Mouse (Mus musculus): ENCODE results near the gene Clec10a. TPM values are rescaled to one million over a fixed set of nuclear protein-coding genes. Genes with fewer than 3 reads are reported as not detected.

The Clec10a gene
- polyA plus RNA-seq, 1 experiment from 2014 or later: 0.97 TPM

DNA sequence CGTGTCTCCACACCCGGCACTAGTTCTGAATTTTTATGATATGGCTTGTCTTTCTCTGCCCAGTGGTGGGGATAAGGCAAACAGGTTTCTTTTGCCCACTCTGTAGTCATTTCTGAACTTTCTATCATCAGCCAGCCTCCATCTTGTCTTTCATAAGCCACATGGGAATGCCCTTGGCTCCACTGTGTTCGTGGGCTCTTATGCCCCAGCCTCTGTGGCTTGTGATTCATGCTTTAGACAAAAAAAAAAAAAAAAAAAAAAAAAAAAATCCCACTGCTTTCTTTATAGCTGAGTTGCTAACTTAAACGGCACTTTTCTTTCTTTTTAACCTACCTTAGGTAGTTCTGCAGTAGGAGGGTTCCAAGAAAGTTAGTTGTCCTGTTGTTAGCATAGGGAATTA, 36.2 kb downstream of the Clec10a start:
- H3K27me3 ChIP-seq (replicated peaks; ENCODE audit: control insufficient read depth, insufficient read depth, low read length): no peaks in the 10 kb centered on the region
- 80% methylated on average over 4 of the region's 4 CpGs for WGBS
- ATAC-seq (no peak), DNase-seq (ENCODE audit: low spot score) (no peak)
- no peak overlapping the region for H3K4me3 ChIP-seq (ENCODE audit: low read depth, low read length)
- no peaks in the 10 kb centered on the region for H3K9me3 ChIP-seq (replicated peaks; ENCODE audit: control insufficient read depth, low read length)
- H3K27ac ChIP-seq (ENCODE audit: low read depth, low read length): no peak overlapping the region
- no peaks in the 10 kb centered on the region for H3K4me1 ChIP-seq (ENCODE audit: control insufficient read depth, insufficient read depth, low read length)
- H3K36me3 ChIP-seq (ENCODE audit: control insufficient read depth, insufficient read depth, low read length): no peaks in the 10 kb centered on the region
- H3K9ac ChIP-seq (ENCODE audit: low read length): no peak overlapping the region
- no peak overlapping the region for H3K4me2 ChIP-seq (ENCODE audit: low read length)

GRCm38 (mm10) chr11:70193354-70194285, 37.6 kb downstream of the Clec10a start:
- 67% methylated on average over 11 of the region's 11 CpGs for WGBS
- Histone ChIP-seq H3K27me3 (replicated peaks; ENCODE audit: control insufficient read depth, insufficient read depth, low read length) (no peaks in the 10 kb centered on the region), H3K27ac (ENCODE audit: low read depth, low read length) (no peak overlapping the region), H3K9me3 (replicated peaks; ENCODE audit: control insufficient read depth, low read length) (no peaks in the 10 kb centered on the region), H3K4me2 (ENCODE audit: low read length) (no peak overlapping the region), H3K4me1 (ENCODE audit: control insufficient read depth, insufficient read depth, low read length) (no peaks in the 10 kb centered on the region), H3K36me3 (ENCODE audit: control insufficient read depth, insufficient read depth, low read length) (no peaks in the 10 kb centered on the region), H3K4me3 (ENCODE audit: low read depth, low read length) (no peak overlapping the region), H3K9ac (ENCODE audit: low read length) (no peak overlapping the region)
- no peak for DNase-seq (ENCODE audit: low spot score)
- ATAC-seq: no peak

DNA sequence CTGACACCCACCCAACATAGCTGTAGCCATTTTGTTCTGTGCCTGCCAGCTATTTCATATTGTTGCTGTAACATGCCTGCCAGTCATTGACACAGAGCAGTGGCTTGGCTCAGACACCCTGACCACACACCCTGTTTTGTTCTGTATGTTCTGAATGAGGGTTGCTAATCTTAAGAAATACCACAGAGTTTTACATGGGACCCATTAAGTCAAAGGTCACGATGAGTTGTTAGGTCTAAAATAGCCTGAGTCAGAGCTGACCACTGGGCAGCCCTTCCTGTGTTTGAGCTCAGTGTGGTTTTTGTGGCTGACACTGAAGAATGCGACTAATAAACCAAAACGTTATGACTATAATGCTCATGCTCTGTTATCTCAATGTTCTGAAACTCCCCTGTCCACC, 42.3 kb downstream of the Clec10a start:
- WGBS: 90% methylated on average over 3 of the region's 3 CpGs
- no peak for ATAC-seq

DNA sequence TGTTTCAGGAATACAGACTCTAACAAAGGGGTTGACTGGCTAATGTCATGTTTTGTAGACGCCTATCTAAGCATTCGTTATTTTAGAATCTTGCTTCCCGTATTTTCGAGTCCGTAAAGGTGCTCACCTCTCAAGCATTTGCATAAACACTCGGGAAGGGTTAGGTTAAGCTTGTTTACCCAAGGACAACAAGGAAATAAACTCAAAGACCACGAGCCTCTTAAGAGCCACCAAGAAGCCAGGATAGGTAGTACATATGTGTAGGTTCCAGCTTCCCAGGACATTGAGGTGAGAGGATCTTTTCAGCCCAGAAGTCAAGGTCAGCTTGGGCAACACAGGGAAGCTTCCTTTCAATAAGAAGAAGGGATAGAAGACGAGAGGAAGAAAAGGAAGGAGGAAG, 43.1 kb downstream of the Clec10a start:
- Histone ChIP-seq H3K27ac (ENCODE audit: low read depth, low read length) (no peak overlapping the region), H3K4me3 (ENCODE audit: low read depth, low read length) (no peak overlapping the region), H3K27me3 (replicated peaks; ENCODE audit: control insufficient read depth, insufficient read depth, low read length) (no peaks in the 10 kb centered on the region), H3K9ac (ENCODE audit: low read length) (no peak overlapping the region), H3K36me3 (ENCODE audit: control insufficient read depth, insufficient read depth, low read length) (no peaks in the 10 kb centered on the region), H3K9me3 (replicated peaks; ENCODE audit: control insufficient read depth, low read length) (no peaks in the 10 kb centered on the region), H3K4me2 (ENCODE audit: low read length) (no peak overlapping the region), H3K4me1 (ENCODE audit: control insufficient read depth, insufficient read depth, low read length) (no peaks in the 10 kb centered on the region)
- DNase-seq (ENCODE audit: low spot score): no peak
- ATAC-seq: no peak
- WGBS: 84% methylated on average over 8 of the region's 8 CpGs

More for the DNA sequence above, 42.3 kb downstream of the Clec10a start:
- no peak for DNase-seq (ENCODE audit: low spot score)
- H3K4me2 ChIP-seq (ENCODE audit: low read length): no peak overlapping the region
- H3K9me3 ChIP-seq (replicated peaks; ENCODE audit: control insufficient read depth, low read length): no peaks in the 10 kb centered on the region
- no peaks in the 10 kb centered on the region for H3K36me3 ChIP-seq (ENCODE audit: control insufficient read depth, insufficient read depth, low read length)
- no peaks in the 10 kb centered on the region for H3K27me3 ChIP-seq (replicated peaks; ENCODE audit: control insufficient read depth, insufficient read depth, low read length)
- H3K9ac ChIP-seq (ENCODE audit: low read length): no peak overlapping the region
- no peak overlapping the region for H3K4me3 ChIP-seq (ENCODE audit: low read depth, low read length)
- H3K4me1 ChIP-seq (ENCODE audit: control insufficient read depth, insufficient read depth, low read length): no peaks in the 10 kb centered on the region
- no peak overlapping the region for H3K27ac ChIP-seq (ENCODE audit: low read depth, low read length)

DNA sequence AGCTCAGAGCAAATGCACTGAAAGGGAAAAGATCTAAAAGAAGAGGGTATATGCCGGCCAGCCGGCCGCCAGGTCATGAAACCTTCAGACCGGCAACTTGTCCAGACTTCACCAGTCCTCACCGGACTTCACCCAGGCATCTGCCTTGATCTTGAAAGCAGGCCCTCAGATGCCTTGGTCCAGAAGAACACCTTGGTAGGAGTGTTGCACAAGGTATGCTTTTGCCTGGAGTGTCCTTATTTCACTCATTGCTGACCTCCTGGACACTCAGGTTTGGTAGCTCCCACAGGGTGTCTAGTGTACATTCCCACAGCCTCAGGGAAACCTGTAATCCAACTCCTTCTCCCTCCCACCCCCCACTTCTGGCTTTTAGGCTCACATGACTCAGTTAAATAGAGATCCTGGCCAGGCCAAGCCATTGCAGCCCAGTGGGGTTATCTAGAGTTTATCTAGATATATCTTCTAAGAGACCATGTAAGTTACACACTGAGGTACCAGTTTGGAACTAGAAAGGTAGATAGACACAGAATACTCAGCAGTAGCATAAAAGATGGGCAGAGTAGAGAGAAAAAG, 44.1 kb downstream of the Clec10a start:
- WGBS: 83% methylated on average over 5 of the region's 5 CpGs
- DNase-seq (ENCODE audit: low spot score) (no peak), ATAC-seq (no peak)
- Histone ChIP-seq H3K4me2 (ENCODE audit: low read length) (no peak overlapping the region), H3K27me3 (replicated peaks; ENCODE audit: control insufficient read depth, insufficient read depth, low read length) (no peaks in the 10 kb centered on the region), H3K9me3 (replicated peaks; ENCODE audit: control insufficient read depth, low read length) (no peaks in the 10 kb centered on the region), H3K4me3 (ENCODE audit: low read depth, low read length) (no peak overlapping the region), H3K36me3 (ENCODE audit: control insufficient read depth, insufficient read depth, low read length) (no peaks in the 10 kb centered on the region), H3K4me1 (ENCODE audit: control insufficient read depth, insufficient read depth, low read length) (no peaks in the 10 kb centered on the region), H3K9ac (ENCODE audit: low read length) (no peak overlapping the region), H3K27ac (ENCODE audit: low read depth, low read length) (no peak overlapping the region)

- Histone ChIP-seq H3K27me3 (replicated peaks; ENCODE audit: control insufficient read depth, insufficient read depth, low read length) (no peaks in the 10 kb centered on the region), H3K4me1 (ENCODE audit: control insufficient read depth, insufficient read depth, low read length) (no peaks in the 10 kb centered on the region), H3K9ac (ENCODE audit: low read length) (no peak overlapping the region), H3K9me3 (replicated peaks; ENCODE audit: control insufficient read depth, low read length) (no peaks in the 10 kb centered on the region), H3K36me3 (ENCODE audit: control insufficient read depth, insufficient read depth, low read length) (no peaks in the 10 kb centered on the region), H3K4me2 (ENCODE audit: low read length) (no peak overlapping the region), H3K27ac (ENCODE audit: low read depth, low read length) (no peak overlapping the region), H3K4me3 (ENCODE audit: low read depth, low read length) (no peak overlapping the region)
- DNase-seq (ENCODE audit: low spot score) (peak; percentile 88), ATAC-seq (no peak)
- 41% methylated on average over 5 of the region's 5 CpGs for WGBS
Measured at GRCm38 (mm10) chr11:70201691-70202090, 45.7 kb downstream of the Clec10a start.

DNA sequence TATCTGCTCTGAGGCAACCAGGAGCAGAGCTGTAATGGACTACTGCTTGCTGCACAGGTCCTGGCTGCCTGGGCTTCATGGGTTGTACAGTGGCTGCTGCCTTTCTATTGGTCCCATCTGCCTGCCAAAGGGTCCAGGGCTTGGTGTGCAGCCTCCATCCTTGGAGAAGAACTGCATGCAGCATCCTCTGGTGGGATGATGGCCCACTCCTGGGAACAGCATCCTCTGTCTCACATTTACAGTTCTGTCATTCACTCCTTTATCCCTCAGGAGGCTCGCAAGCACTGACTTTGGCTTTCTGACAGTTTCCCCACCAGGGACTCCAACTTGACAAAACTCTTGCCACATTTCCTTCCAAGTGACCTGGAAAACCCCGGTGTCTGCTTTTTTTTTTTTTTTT, 50.8 kb downstream of the Clec10a start:
- 84% methylated on average over 2 of the region's 2 CpGs for WGBS
- no peak for DNase-seq (ENCODE audit: low spot score)
- Histone ChIP-seq H3K36me3 (ENCODE audit: control insufficient read depth, insufficient read depth, low read length) (no peaks in the 10 kb centered on the region), H3K4me3 (ENCODE audit: low read depth, low read length) (no peak overlapping the region), H3K27ac (ENCODE audit: low read depth, low read length) (no peak overlapping the region), H3K4me2 (ENCODE audit: low read length) (no peak overlapping the region), H3K9ac (ENCODE audit: low read length) (no peak overlapping the region), H3K4me1 (ENCODE audit: control insufficient read depth, insufficient read depth, low read length) (no peaks in the 10 kb centered on the region), H3K9me3 (replicated peaks; ENCODE audit: control insufficient read depth, low read length) (no peaks in the 10 kb centered on the region), H3K27me3 (replicated peaks; ENCODE audit: control insufficient read depth, insufficient read depth, low read length) (no peaks in the 10 kb centered on the region)
- no peak for ATAC-seq

DNA sequence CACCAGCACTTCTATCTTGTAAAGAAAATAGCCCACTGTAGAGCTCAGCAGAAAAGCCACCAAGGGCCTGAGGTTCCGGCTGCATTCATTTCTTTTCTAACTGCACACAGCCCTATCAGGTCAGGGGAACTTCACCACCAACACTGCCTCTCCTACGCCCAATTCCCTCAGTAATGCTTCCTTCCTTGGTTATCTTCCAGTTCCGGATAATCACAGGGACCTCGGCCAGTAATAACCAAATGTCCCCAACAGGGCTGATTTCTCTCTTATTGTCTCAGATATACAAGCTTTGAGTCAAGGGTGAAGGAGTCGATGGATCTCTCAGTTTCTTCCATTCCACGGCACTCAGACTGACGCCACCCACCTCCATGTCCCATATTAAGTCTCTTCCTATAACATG, 51.3 kb downstream of the Clec10a start:
- H3K9ac ChIP-seq (ENCODE audit: low read length): no peak overlapping the region
- H3K4me1 ChIP-seq (ENCODE audit: control insufficient read depth, insufficient read depth, low read length): no peaks in the 10 kb centered on the region
- no peaks in the 10 kb centered on the region for H3K27me3 ChIP-seq (replicated peaks; ENCODE audit: control insufficient read depth, insufficient read depth, low read length)
- ATAC-seq (no peak), DNase-seq (ENCODE audit: low spot score) (no peak)
- no peaks in the 10 kb centered on the region for H3K9me3 ChIP-seq (replicated peaks; ENCODE audit: control insufficient read depth, low read length)
- no peak overlapping the region for H3K4me2 ChIP-seq (ENCODE audit: low read length)
- no peak overlapping the region for H3K4me3 ChIP-seq (ENCODE audit: low read depth, low read length)
- no peaks in the 10 kb centered on the region for H3K36me3 ChIP-seq (ENCODE audit: control insufficient read depth, insufficient read depth, low read length)
- H3K27ac ChIP-seq (ENCODE audit: low read depth, low read length): no peak overlapping the region
- WGBS: 94% methylated on average over 7 of the region's 7 CpGs

GRCm38 (mm10) chr11:70208778-70209388, 52.9 kb downstream of the Clec10a start:
- ATAC-seq (no peak), DNase-seq (ENCODE audit: low spot score) (no peak)
- Histone ChIP-seq H3K4me1 (ENCODE audit: control insufficient read depth, insufficient read depth, low read length) (peaks cover 6% of the 10 kb centered on the region; the same call in 1 of the 2 replicates), H3K9ac (ENCODE audit: low read length) (no peak overlapping the region), H3K27ac (ENCODE audit: low read depth, low read length) (no peak overlapping the region), H3K4me3 (ENCODE audit: low read depth, low read length) (no peak overlapping the region), H3K4me2 (ENCODE audit: low read length) (no peak overlapping the region), H3K27me3 (replicated peaks; ENCODE audit: control insufficient read depth, insufficient read depth, low read length) (peaks cover 13% of the 10 kb centered on the region), H3K9me3 (replicated peaks; ENCODE audit: control insufficient read depth, low read length) (no peaks in the 10 kb centered on the region), H3K36me3 (ENCODE audit: control insufficient read depth, insufficient read depth, low read length) (no peaks in the 10 kb centered on the region)
- WGBS: 77% methylated on average over 5 of the region's 5 CpGs

All from forebrain, embryonic 14.5 days (tissue).